Mouse (Mus musculus): ENCODE data around the gene Efna3. TPM values are rescaled to one million over a fixed set of nuclear protein-coding genes. Genes with fewer than 3 reads are reported as not detected.

Efna3 gene
- polyA plus RNA-seq, 1 experiment from 2014 or later: 72.3 TPM

- H3K4me1 ChIP-seq (replicated peaks): no peaks in the 10 kb centered on the region
- H3K9me3 ChIP-seq: no peaks in the 10 kb centered on the region
- ATAC-seq (ENCODE audit: low FRiP score, low read depth): no peak
- H3K9ac ChIP-seq: no peak overlapping the region
- no peaks in the 10 kb centered on the region for H3K27me3 ChIP-seq
- no peak overlapping the region for H3K4me3 ChIP-seq
- 78% methylated on average over 8 of the region's 8 CpGs for WGBS
- H3K27ac ChIP-seq (replicated peaks): no peak overlapping the region
- no peaks in the 10 kb centered on the region for H3K36me3 ChIP-seq
- no peak overlapping the region for H3K4me2 ChIP-seq
Measured at GRCm38 (mm10) chr3:89305551-89306325, 17.0 kb downstream of the Efna3 start.

- H3K4me2 ChIP-seq: no peak overlapping the region
Measured at GRCm38 (mm10) chr3:89305105-89305504, 17.7 kb downstream of the Efna3 start.

GRCm38 (mm10) chr3:89304440-89304839, 18.3 kb downstream of the Efna3 start:
- Histone ChIP-seq H3K36me3 (no peaks in the 10 kb centered on the region), H3K4me2 (no peak overlapping the region), H3K27me3 (peaks cover 4% of the 10 kb centered on the region), H3K27ac (replicated peaks) (no peak overlapping the region), H3K4me1 (replicated peaks) (peaks cover 5% of the 10 kb centered on the region), H3K4me3 (no peak overlapping the region), H3K9ac (no peak overlapping the region), H3K9me3 (no peaks in the 10 kb centered on the region)
- WGBS: 67% methylated on average over 6 of the region's 6 CpGs
- ATAC-seq (ENCODE audit: low FRiP score, low read depth): no peak

More at GRCm38 (mm10) chr3:89305105-89305504, 17.7 kb downstream of the Efna3 start:
- no peak overlapping the region for H3K27ac ChIP-seq (replicated peaks)
- H3K4me3 ChIP-seq: no peak overlapping the region
- no peaks in the 10 kb centered on the region for H3K36me3 ChIP-seq
- peaks cover 4% of the 10 kb centered on the region for H3K27me3 ChIP-seq
- no peak for ATAC-seq (ENCODE audit: low FRiP score, low read depth)
- H3K9me3 ChIP-seq: no peaks in the 10 kb centered on the region
- H3K9ac ChIP-seq: no peak overlapping the region
- 70% methylated on average over 4 of the region's 4 CpGs for WGBS
- no peaks in the 10 kb centered on the region for H3K4me1 ChIP-seq (replicated peaks)

- Histone ChIP-seq H3K4me3 (no peak overlapping the region), H3K4me2 (no peak overlapping the region), H3K36me3 (no peaks in the 10 kb centered on the region), H3K27ac (replicated peaks) (no peak overlapping the region), H3K4me1 (replicated peaks) (peaks cover 7% of the 10 kb centered on the region), H3K9me3 (no peaks in the 10 kb centered on the region), H3K9ac (no peak overlapping the region), H3K27me3 (peaks cover 4% of the 10 kb centered on the region)
- no peak for ATAC-seq (ENCODE audit: low FRiP score, low read depth)
- WGBS: 71% methylated on average over 2 of the region's 2 CpGs
Measured at GRCm38 (mm10) chr3:89300514-89300913, 22.3 kb downstream of the Efna3 start.

DNA sequence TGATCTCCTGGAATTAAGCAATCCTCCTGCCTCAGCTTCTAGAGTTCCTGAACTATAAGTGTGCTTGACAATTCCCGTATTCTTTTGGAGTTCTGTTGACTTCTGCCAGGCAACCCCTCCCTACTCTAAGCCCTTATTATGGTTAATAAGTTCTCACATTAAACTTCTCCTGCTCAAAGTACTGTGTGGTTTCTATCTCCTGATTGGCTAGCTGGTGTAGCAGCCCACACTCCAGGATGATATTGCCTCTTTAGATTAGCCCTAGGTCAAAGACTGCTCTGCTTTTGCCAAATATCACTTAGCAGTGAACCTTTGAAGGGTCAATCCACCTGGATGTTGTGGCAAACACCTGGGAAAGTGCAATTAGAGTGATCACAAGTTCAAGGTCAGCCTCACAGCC, 22.7 kb downstream of the Efna3 start:
- no peak for ATAC-seq (ENCODE audit: low FRiP score, low read depth)
- no peak overlapping the region for H3K9ac ChIP-seq
- no peak overlapping the region for H3K4me3 ChIP-seq
- H3K4me2 ChIP-seq: peak overlapping the region; percentile 47
- peaks cover 7% of the 10 kb centered on the region for H3K4me1 ChIP-seq (replicated peaks)
- no peaks in the 10 kb centered on the region for H3K9me3 ChIP-seq
- 71% methylated on average over 1 of the region's 1 CpGs for WGBS
- no peak overlapping the region for H3K27ac ChIP-seq (replicated peaks)
- peaks cover 4% of the 10 kb centered on the region for H3K27me3 ChIP-seq
- no peaks in the 10 kb centered on the region for H3K36me3 ChIP-seq

DNA sequence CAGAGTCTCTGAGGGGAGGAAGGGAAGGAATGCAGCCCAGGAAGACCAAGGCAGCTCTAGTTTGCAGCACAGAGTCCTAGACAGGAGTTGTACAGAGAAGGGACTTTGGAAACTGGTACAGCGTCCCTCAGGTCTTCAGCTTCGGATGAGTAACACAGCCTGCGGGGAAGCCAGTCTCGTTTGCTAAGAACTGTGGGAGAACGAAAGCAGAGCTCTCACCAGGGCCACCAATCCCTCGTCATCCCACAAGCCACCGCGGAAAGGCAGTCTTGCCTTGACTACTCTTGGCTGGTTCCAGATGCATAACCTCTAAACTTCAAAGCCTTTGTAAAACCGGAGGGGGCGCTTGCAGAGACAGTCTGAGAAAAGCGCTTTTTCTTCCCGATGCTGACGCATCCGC, 23.3 kb downstream of the Efna3 start:
- Histone ChIP-seq H3K4me1 (replicated peaks) (peaks cover 7% of the 10 kb centered on the region), H3K36me3 (no peaks in the 10 kb centered on the region), H3K27ac (replicated peaks) (no peak overlapping the region), H3K9ac (no peak overlapping the region), H3K9me3 (no peaks in the 10 kb centered on the region), H3K4me2 (peak overlapping the region; percentile 47), H3K27me3 (peaks cover 4% of the 10 kb centered on the region), H3K4me3 (peak overlapping the region; percentile 16; the same call in 1 of the 2 replicates)
- WGBS: 4% methylated on average over 14 of the region's 14 CpGs
- ATAC-seq (ENCODE audit: low FRiP score, low read depth): 0 out of 2 replicates have a peak, but pooled peaks have one; percentile 30

DNA sequence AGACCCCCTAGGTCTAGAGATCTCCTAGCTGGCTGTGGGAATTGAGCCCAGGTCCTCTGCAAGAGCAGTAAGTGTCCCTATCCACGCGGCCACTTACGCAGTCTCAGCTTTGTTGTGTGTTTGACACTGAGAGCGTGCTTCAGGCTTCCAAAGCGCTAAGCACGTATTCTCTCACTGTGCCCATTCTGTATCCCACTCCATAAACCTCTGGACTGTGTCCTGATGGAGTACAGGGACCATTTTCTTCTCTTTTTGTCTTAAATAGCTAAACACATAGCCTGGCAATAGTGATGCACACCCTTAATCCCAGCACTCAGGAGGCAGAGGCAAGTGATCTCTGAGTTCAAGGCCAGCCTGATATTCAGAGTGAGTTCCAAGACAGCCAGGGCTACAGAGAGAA, 23.9 kb downstream of the Efna3 start:
- no peaks in the 10 kb centered on the region for H3K36me3 ChIP-seq
- WGBS: 82% methylated on average over 6 of the region's 6 CpGs
- ATAC-seq (ENCODE audit: low FRiP score, low read depth): no peak

DNA sequence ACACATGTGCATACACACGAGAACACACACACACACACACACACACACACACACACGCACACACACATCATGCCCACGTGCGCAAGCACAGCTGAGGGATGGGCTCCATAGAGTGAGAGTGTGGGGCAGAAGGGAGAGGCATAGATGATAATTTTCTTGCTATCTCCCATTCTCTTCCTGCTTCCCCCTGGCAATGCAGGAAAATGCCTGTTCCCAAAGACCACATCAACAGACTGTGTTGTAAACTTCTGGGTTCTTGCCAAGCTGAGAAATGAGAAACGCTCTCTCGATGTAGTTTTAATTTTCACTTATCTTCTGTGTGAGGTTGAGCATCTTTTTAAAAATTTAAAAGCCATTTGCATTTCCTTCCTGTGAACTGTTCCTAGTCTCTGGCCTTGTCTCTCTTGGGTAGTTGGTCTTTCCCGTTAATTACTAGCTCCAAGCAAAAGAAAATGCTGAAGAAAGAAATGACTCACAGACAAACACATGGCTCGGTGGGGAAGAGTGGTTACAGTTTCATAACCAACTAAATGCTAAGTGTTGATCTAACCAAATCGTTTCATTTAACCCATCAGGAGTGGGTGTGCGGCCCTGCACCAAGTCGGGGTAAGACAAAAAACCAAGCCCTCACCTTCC, 25.9 kb downstream of the Efna3 start:
- WGBS: 81% methylated on average over 11 of the region's 11 CpGs
- Histone ChIP-seq H3K36me3 (no peaks in the 10 kb centered on the region), H3K27me3 (peaks cover 4% of the 10 kb centered on the region), H3K27ac (replicated peaks) (no peak overlapping the region), H3K4me3 (no peak overlapping the region), H3K4me2 (no peak overlapping the region), H3K9me3 (no peaks in the 10 kb centered on the region), H3K9ac (no peak overlapping the region), H3K4me1 (replicated peaks) (peaks cover 7% of the 10 kb centered on the region)
- ATAC-seq (ENCODE audit: low FRiP score, low read depth): no peak

More for the DNA sequence above, 23.9 kb downstream of the Efna3 start:
- no peaks in the 10 kb centered on the region for H3K9me3 ChIP-seq
- H3K4me3 ChIP-seq: no peak overlapping the region
- H3K4me1 ChIP-seq (replicated peaks): peaks cover 7% of the 10 kb centered on the region
- no peak overlapping the region for H3K27ac ChIP-seq (replicated peaks)
- no peak overlapping the region for H3K4me2 ChIP-seq
- H3K27me3 ChIP-seq: peaks cover 4% of the 10 kb centered on the region
- H3K9ac ChIP-seq: no peak overlapping the region

DNA sequence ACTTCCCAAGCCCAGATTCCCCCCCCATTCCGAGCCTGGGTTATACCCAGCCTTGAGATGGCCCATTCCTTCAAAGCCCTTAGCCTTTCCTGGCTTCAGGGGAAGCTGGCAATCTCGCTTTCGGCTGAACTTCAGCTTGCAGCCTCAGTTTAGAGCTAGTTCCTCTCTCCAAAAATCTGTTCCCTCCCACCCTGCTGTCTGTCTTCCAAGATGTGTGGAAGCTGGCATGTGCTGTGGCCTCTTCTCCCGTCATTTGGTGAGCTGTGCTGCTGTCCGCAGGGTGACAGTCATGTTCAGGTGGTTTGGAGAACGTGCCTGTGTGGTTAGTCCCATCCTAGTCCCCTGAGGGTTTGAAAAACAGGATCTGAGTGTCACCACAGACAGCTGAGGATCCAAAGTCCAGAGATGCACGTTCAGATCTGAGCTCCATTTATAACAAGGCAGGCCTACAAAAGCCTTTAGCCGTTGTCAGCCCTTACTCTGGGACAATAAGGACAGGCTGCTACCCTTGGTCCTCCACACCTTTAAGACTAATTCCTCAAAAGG, 27.0 kb downstream of the Efna3 start:
- 89% methylated on average over 8 of the region's 8 CpGs for WGBS

DNA sequence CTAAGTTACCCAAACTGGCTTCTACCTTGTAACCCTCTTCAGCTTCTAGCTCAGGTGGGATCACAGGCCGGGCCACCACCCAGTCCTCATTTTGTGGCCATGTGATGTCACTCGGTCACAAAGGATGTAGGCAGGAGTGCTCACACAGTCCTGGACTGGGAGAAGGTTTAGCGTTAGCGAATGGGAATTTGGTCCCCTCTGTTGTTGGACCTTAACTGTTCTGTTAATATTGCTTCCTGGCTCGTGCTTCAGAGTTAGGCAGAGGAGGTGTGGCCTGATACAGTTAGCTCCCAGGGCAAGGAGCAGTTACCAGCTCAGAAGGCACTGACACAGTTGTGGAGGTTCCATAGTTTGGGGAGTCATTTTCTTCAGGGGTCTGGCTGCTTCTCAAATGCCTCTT, 28.6 kb downstream of the Efna3 start:
- no peak overlapping the region for H3K27ac ChIP-seq (replicated peaks)
- H3K4me3 ChIP-seq: no peak overlapping the region
- H3K9me3 ChIP-seq: no peaks in the 10 kb centered on the region
- H3K9ac ChIP-seq: no peak overlapping the region
- ATAC-seq (ENCODE audit: low FRiP score, low read depth): no peak
- 80% methylated on average over 5 of the region's 5 CpGs for WGBS
- H3K4me1 ChIP-seq (replicated peaks): no peaks in the 10 kb centered on the region
- H3K4me2 ChIP-seq: no peak overlapping the region
- no peaks in the 10 kb centered on the region for H3K27me3 ChIP-seq
- H3K36me3 ChIP-seq: no peaks in the 10 kb centered on the region

More for the DNA sequence above, 27.0 kb downstream of the Efna3 start:
- H3K9me3 ChIP-seq: no peaks in the 10 kb centered on the region
- ATAC-seq (ENCODE audit: low FRiP score, low read depth): no peak
- H3K27ac ChIP-seq (replicated peaks): no peak overlapping the region
- no peak overlapping the region for H3K9ac ChIP-seq
- H3K27me3 ChIP-seq: peaks cover 4% of the 10 kb centered on the region
- H3K4me2 ChIP-seq: no peak overlapping the region
- no peaks in the 10 kb centered on the region for H3K36me3 ChIP-seq
- H3K4me3 ChIP-seq: no peak overlapping the region
- H3K4me1 ChIP-seq (replicated peaks): peaks cover 7% of the 10 kb centered on the region

GRCm38 (mm10) chr3:89293247-89293918, 29.4 kb downstream of the Efna3 start:
- Histone ChIP-seq H3K9ac (no peak overlapping the region), H3K36me3 (no peaks in the 10 kb centered on the region), H3K4me1 (replicated peaks) (no peaks in the 10 kb centered on the region), H3K9me3 (no peaks in the 10 kb centered on the region), H3K27me3 (no peaks in the 10 kb centered on the region), H3K4me2 (no peak overlapping the region), H3K27ac (replicated peaks) (no peak overlapping the region), H3K4me3 (no peak overlapping the region)
- ATAC-seq (ENCODE audit: low FRiP score, low read depth): no peak
- 90% methylated on average over 11 of the region's 11 CpGs for WGBS

- no peak overlapping the region for H3K9ac ChIP-seq
- H3K4me2 ChIP-seq: no peak overlapping the region
- H3K36me3 ChIP-seq: no peaks in the 10 kb centered on the region
- ATAC-seq (ENCODE audit: low FRiP score, low read depth): no peak
- no peak overlapping the region for H3K4me3 ChIP-seq
- no peak overlapping the region for H3K27ac ChIP-seq (replicated peaks)
- WGBS: 75% methylated on average over 5 of the region's 5 CpGs
- no peaks in the 10 kb centered on the region for H3K27me3 ChIP-seq
- no peaks in the 10 kb centered on the region for H3K4me1 ChIP-seq (replicated peaks)
- no peaks in the 10 kb centered on the region for H3K9me3 ChIP-seq
Measured at GRCm38 (mm10) chr3:89292303-89292702, 30.5 kb downstream of the Efna3 start.
